Mouse (Mus musculus): Measurements from ENCODE around the gene 1700017B05Rik.
A peak's percentile ranks its signal among the peaks of the same experiment; 100 is the strongest.
"Not testable (repeated sequence)": the region's sequence is repeated elsewhere in the genome, so short reads cannot be mapped to it uniquely, and the experiment has no call there.

1700017B05Rik gene

DNA sequence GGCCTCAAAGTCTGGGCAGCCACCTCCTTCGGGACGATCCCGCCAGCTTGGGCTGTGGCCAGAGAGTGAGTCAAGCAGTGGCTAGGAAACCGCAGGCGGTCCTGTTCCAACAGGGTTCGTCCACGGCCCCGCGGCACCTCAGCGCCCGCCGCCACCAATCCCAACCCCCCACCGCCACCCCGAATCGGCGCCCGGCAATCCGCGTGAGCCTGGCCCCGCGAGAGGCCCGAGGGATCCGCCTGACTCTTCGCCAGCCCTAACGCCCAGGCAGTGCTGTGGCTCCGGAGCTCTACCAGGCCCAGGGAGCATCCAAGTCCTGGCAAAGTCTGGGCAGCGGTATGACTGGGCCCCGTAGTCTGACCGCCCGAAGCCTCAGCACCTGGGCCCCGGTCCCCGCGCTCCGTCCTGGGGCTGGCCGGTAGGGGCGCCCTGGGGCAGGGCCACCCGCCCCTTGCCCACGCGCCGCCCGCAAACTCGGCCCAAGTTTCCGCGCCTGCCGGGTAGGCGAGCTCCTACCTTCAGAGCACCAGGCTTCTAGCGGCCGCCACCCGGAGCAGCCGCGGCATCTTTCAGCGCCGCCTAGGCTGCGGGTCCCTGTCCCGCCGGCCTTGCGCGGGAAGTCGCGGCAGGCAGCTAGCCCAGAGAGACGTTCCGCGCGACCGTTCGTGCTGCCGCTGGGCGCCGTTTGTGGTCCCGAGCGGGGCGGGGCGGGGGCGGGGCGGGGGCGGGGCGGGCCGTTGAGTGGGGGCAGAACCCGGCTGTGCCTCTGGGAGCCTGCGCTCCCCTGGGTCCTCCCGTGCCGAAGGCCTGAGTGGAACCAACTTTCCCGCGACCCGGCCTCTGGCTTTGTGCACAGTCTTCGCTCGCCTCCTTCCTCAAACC is at the start of gene 1700017B05Rik:
Gene 1700017B05Rik (minus strand): TSS at position 700 of the 882 bp plus-strand sequence.
- peak; percentile 88 to 91 for DNase-seq

DNA sequence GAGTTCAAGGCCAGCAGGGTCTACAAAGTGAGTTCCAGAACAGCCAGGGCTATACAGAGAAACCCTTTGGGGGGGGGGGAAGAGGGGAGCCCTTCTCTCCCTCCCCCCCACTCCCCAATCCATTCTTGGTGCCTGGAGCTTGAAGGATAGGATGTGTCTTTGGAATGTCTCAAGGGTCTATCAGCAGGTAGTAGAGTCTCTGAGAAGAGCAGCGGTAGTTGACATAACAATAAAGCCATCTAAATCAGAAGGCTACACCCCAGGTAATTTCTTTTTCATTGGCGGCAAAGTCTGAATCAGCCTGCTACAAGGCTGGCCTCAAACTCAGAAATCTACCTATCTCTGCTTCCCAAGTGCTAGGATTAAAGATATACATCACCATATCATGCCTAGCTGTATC is 48.5 kb upstream of the 1700017B05Rik start:
- no peak for DNase-seq

DNA sequence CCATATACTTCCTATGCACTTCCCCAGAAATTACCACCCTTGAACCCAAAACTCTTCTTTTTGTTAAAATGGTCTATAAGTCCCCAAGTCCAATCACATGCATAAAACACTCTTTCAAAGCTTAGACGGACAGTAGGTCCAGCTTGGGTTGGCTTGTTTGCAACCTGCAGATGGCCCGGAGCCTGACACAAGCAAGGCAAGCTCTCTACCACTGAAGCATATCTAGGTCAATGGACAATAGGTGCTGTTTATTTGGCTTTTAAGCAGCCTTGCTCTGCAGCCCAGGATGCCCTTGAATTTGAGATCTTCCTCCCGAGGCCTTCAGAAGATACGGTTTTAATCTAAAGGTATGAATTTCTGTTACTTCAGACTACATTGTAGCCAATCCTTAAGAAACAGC is 46.9 kb upstream of the 1700017B05Rik start:
- no peak for DNase-seq

DNA sequence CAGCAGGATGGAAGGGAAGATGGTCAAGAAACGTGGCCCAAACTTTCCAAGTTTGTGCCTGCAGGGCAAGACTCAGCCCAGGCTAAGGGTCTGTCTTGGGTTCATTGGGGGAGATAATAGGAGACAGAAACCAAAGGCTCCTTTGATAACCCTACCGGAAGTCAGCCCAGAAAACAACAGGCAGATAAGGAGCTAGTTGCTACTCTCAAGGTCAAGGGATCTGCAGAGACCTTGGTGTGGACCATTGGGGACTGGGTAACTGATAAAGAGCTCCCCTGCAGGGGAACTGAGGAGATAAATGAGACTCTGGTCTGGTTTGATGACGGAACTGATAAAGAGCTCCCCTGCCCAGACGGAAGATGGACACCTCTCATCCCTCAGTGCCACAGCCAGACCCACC is 45.0 kb upstream of the 1700017B05Rik start:
- DNase-seq, result no peak

DNA sequence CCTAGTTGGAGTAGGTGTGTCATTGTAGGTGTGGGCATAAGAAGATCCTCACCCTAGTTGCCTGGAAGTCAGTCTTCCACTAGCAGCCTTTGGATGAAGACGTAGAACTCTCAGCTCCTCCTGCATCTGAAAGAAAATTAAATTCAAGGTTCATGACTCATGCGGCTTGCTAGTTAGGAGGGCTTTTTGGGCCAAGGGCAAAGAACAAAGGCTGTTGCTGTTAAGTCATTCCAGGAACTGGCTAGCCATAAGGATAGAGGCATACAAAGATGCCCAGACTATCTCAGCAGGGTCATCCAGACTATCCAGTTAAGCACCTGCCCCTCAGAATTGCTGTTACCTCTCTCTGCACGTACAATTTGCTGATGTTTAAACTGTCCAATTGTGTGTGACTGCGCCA is 42.3 kb upstream of the 1700017B05Rik start:
- not testable (repeated sequence) for DNase-seq

DNA sequence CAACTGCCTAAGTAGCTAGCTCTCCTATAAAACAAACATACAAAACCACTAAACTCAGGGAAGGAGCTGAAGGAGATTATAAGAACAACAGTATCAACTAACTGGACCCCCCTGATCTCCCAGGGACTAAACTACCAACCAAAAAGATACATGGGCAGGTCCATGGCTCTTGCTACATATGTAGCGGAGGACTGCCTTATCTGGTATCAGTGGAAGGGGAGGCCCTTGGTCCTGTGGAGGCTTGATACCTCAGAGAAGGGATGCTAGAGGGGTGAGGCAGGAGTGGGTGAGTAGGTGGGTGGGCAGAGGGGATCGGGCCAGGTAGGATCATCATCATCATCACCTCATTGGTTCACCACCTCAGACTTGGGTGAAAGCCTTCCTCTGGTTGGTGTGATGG is 41.8 kb upstream of the 1700017B05Rik start:
- no peak for DNase-seq

DNA sequence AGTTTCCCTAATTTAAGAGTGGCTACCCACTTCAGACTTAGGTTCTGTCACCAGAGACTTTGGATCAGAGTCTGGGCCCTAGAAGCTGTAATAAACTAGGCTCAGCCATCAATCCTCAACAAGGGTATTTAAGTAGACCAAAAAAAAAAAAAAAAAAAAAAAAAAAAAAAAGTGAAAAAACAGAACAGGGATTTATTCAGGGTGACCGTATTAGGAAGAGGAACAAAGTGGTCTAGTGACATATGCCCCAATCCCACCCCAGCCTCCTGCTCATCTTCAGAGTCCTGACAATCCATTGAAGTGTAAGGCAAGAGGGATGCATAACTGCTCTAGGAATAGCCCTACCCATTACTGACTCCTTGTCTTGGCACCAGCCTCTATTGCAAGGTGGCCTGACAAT is 40.9 kb upstream of the 1700017B05Rik start:
- DNase-seq, result no peak

DNA sequence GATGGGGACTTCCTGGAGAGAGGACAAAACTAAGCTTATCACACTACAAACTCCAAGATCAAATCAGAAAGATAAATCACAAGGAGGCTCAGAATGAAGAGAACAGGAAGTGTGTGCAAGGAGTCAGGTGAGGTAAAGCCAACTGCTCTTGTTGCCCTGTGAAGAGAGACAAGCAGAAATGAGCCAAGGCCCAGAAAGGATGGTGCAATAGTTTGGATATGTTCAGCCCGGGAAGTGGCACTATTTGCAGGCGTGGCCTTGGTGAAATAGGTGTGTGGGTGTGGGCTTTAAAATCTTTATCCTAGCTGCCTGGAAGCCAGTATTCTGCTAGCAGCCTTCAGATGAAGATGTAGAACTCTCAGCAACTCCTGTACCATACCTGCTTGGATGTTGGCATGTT is 38.4 kb upstream of the 1700017B05Rik start:
- DNase-seq, result no peak

DNA sequence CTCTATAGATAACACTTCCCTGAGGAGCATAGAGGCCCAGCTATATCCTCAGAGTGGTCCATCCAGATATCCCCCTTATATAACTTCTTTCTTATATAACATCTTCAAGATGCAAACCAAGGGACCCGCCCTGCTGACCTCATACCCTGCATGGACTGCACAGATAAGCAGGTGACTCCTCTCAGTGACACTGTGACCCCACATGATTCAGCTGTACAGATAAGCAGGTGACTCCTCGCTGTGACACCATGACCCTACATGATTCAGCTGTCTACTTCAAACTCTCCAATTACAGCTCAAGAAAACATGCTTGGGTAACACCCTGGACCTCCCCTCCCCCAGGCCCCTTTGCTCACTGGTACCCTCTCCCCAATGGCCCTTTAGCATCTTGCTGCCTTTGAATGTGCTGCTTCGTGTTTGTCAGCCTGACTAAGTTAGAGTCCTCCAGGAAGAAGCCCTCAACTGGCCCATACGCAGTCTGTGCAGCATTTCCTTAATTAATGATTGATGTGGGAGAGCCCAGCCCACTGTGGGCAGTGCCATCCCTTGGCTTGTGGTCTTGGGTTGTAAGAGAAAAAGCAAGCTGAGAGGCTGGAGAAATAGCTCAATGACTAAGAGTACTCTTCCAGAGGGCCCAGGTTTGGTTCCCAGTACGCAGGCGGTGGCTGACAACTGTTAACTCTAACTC is 37.5 kb upstream of the 1700017B05Rik start:
- no peak for DNase-seq

DNA sequence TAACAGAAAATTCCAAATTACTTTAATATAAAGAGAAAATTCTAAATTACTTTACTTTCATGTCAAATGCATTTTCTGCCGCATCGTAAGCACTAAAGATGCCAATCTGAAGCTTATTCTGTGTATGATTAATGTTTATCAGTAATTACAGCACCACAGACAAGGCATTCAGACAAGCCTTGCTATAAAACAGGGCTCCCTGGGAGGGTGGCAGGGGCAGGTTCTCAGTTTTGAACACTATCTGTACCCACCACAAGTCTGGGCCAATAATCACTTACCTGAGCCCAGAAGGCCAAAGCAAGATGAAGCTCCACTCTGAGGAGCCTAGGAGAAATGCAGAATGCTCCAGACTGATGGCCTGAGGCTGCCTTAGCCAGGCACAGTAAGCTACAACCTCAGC is 35.5 kb upstream of the 1700017B05Rik start:
- DNase-seq, result no peak

DNA sequence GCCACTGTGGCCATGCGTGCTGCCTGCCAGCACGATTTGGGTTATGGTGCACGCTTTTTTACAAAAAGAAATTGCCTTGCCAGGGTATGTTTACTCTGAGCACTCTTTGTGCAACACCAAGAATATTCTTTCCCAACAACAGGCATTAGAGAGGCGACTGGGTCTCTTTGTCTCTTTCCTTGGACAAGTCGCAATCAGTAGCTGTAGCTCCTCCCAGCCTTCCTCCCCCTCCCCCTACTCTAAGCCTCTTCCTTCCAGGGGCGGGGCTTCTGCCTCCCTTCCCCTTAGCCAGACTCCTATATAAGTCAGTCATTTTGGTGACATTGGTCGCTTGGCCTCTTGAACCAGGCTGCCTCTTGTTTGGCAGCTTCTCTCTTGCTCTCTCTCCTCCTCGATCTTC is 33.9 kb upstream of the 1700017B05Rik start:
- no peak for DNase-seq

DNA sequence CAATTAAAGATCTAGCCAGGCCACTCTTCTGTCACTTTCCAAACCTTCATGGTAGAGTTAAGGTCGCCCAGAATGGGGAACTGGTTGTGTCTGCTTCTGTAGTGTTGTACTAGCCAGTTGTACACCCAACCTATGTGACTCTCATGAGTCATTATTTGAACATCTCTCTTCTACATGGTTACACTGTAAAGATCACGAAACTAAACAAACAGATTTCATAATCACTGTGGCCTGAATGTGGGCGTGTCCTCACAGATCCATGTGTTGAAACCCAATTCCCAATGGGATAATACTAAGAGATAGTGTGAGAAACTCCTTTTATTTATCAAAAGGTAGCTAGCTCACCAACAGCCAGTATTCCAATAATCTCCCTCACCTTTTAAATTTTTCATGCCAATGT is 33.3 kb upstream of the 1700017B05Rik start:
- no peak for DNase-seq

DNA sequence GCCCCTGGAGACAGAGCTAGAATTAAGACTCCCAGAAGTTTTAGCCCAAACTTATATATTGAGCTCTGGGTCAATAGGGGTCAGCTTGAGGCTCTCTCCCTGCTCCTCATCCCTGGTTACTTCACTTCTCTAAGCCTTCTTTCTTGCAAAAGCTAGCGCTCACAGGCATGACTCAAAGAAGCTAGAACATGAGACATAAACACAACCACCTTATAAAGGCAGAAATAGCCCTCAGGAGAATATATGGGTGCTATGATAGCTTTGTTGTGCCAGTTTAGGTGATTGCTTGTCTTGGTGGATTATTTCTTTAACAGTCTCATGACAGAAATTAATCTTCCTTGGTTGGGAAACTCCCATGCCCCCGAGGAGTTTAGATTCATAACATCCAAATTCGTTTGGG is 32.5 kb upstream of the 1700017B05Rik start:
- no peak for DNase-seq

DNA sequence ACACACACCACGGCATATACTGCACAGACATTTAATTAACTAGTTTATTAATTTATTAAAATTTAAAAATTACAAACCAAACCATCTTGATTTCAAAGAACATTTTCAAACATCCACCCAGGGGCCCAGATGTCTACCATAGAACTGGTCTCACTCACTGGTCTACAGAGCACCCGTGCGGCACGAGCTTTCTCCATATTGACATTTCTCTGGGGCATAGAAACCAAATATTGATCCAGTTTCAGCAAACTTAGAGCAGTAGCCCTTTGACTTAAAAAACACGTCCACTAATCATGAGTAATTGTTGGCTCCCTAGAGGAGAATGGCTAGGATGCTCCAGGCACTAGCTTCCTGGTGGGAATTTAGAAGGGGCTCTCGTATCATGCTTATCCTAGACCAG is 24.8 kb upstream of the 1700017B05Rik start:
- DNase-seq, result no peak

DNA sequence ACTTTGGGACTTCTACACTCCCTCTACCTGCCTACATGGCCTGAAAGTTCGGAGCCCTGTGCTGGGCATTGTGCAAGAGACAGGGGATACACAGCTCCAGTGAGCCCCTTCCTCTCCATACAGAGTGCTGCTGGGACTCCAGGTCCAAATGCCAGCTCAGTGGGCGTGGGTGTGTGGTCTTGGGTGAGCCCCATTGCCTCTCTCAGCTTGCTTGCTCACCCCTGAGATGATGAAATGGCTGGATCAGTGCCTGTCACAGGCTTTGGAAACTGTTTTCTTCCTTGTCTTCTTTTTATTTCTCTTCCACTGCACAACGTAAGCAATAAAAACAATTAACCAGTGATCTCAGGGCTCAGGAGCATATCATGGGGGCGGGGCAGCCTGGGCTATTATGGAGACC is 20.9 kb upstream of the 1700017B05Rik start:
- no peak for DNase-seq

DNA sequence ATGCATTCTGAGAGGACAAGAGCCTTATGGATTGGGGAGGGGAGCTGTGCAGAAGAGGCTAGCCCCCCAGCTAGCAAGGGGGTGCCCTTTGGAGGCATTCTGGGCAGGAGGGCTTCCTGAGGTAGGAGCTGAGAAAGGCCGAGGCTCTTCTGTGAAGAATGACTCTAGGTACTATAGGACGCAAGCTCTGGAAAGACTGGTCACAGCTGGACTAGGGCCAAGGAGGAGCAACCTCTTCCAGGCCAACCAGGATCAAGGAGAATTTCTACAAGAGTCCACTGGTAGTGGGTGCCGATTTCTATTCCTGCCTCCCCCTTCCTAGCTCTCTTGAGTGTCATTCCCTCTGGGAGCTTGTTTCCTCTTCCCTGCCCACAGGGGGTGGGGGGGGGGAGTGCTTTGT is 20.3 kb upstream of the 1700017B05Rik start:
- no peak for DNase-seq

DNA sequence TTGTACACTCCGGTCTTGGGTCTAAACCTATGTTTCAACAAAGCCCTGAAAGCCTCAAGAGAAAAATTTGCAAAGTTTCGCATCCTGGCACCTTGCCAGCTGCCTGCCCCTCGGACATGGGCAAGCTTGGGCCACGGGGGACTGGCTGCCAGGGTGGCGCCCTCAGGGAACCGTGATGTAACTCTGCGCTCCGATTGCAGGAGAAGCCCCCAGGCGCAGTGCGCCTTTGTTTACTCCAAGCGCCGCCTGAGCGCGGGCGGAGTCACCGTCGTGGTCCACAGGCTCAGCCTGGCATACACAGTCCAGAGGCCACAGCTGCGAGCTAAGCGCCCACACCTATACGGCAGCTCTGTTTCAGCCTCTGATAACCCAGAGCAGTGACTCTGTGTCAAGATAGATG is 19.1 kb upstream of the 1700017B05Rik start:
- DNase-seq, result peak; percentile 74 to 76

DNA sequence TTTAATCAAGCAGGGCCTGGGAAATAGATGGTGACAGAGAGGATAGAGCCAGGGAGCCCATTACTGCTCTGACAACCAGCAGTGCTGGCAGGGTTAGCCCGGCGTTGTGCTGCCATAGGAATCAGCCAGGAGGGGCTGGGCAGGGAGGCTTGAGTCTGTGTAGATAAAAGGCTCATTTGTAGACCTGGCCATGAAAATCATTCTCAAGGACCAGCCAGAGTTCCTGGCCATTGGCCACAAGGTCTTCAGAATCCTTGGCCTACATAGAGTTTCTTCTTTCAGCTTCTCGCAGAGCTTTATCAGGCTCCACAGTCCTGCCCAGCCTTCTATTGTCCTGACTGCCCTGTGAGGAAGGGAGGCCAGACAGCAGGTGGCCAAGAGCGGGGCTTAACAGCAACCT is 17.0 kb upstream of the 1700017B05Rik start:
- DNase-seq, result no peak

DNA sequence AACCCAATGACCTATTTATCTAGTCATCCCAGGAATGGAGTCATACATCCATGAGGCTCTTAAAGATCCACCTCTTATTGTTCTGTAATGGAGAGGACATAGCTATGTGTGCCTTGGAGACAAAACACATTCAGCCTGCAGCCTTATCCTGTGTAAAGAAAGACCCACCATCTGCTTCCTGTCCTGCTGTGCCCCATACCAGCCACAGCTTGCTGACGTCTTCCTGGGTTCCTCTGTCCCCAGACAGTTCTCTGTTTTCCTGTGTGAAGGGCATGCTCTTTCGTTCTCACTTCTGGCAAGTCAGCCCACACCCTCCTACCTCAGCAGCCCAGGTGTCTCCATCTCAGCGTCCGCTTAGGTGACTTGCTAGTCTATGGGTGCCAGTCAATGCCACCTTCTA is 15.9 kb upstream of the 1700017B05Rik start:
- peak; percentile 72 to 76 for DNase-seq

DNA sequence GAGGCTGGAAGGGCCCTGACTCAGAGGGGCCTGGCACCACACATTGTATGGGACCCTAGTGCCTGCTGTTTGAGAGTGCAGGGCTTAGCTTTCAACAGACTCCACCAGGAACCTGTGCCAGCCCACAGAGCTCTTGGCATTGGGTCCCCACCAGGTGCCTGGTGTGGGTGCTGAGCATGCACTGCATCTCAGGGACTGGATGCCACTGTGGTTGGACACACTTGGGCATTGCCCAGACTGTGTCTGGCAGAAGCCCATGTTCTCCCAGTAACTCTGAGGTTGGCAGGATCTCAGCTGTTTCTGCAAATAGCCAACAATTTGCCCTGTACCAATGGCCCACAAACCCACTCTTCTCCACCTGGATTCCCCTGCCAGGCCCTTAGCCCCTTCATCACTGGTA is 13.9 kb upstream of the 1700017B05Rik start:
- no peak for DNase-seq

DNA sequence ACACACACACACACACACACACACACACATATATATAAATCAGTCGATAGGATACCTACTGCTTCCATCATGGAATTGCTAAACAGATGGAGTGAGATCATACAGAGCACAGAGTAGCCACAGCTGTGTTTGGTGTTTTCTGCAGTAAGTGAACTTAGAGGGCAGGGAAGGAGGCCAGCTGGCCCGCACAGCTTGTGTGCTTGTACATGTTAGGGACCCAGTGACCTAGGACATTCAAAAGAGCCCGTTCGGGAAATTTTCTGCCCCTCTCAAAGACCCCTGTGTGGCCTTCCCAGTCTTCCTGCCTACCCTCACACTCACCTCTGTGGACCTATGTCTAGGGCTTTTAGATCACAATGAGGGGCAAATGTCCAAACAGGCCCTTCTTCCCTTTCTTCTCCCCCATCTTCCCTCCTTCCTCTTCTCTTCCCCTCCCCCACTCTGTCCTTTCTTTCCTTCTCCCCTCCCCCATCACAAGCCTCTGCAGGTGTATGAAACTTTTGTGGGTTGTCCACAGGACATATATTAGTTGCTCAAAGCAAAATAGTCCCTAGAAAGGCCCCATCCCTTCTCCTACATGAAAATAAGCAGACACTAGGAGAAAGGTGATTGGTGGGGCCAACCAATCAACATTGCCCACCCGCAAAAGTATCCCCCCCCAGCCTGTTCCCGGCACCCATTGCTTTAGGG is 11.5 kb upstream of the 1700017B05Rik start:
- DNase-seq, result no peak

DNA sequence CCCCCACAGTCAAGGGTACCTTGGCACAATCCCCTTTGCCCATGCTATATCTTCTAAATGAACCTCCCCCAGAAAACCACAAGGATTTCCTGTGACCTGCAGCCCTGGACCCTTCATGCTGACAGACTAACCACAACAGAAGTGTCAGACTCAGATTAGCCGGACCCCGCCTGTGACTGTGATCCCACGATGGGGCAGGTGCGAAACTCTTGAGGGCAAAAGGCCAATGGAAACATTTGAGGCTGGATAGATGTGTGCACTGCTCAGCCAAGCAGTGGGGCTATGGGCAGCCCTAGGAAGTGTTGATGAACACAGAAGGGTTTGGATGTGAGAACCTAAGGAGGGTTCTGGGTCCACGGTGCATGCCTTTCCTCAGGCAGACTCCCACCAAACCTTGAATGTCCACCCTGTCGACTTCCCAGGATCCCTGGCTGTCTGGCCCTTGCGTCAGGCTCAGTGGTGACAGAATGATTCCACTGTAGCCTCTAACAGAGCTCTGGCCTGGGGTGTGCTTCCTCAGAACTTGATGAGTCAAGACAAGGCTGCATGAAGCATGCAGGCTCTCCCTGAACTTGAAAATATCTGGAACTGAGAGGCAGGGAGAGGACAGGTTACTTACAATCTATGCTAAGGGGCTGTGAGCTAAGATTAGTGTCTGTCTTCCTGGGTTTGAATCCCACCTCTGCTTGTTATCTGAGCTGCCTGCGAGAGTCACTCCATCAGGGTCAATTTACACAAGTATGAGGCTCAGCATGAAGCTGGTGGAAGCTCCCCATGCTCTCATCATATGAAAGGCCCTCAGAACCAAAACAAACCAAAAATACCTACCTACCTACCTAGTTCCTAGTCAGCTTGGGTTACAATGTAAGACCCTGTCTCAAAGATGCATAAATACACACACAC is 10.7 kb upstream of the 1700017B05Rik start:
- peak; percentile 35 to 45 for DNase-seq
